Mouse (Mus musculus) ES-CJ7 (cell line): ENCODE data around the gene Golm1.
A peak's percentile ranks its signal among the peaks of the same experiment; 100 is the strongest.

Experiments
- DNase-seq: peaks from one replicate; pipeline ENCODE4 v3.0.0; 2011; ENCODE audit warnings: low read depth, low spot score

The Golm1 gene

GRCm38 (mm10) chr13:59647484-59647883, 28.1 kb downstream of the Golm1 start:
- no peak for DNase-seq

- peak; percentile 78 for DNase-seq
Measured at GRCm38 (mm10) chr13:59646674-59647244, 28.9 kb downstream of the Golm1 start.

DNA sequence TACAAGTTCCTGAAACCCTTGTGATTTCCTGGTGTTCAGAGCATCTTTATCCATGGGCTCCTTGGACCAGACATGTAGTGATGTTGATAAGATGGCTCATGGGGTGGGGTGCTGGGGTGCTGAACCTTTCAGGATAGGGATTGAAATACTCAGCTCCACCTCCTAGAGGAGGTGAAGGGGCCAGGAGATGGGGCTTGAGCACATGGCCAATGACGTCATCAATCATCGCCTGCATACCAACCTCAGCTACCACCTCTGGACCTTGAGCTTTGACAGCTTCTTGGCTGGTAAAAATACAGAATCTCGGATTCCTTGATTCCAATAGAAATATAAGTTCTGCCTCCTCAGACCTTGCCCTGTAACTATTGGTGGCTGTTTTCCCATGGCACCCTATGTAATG, 30.1 kb downstream of the Golm1 start:
- peak; percentile 48 for DNase-seq

DNA sequence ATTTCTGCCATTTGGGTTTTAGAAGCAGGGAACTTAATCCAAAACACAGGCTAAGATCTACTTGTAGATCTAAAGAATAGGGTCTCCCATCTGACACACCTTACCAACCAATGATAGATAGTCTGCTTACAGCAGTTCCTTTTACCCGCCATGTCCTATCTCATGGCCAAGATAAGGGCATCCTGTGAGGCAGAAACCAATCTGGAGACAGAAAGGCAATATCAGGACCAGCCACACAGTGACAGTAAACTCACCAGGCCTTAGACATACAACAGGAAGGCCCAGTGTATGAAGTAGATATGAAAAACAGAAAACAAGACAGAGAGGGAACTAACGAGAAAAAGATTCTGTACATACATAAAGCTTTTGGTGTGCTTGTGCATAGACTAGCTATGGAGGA, 32.8 kb downstream of the Golm1 start:
- DNase-seq = no peak

- no peak for DNase-seq
Measured at GRCm38 (mm10) chr13:59640178-59640440, 35.5 kb downstream of the Golm1 start.

- DNase-seq = no peak
Measured at GRCm38 (mm10) chr13:59639368-59640177, 36.0 kb downstream of the Golm1 start.

DNA sequence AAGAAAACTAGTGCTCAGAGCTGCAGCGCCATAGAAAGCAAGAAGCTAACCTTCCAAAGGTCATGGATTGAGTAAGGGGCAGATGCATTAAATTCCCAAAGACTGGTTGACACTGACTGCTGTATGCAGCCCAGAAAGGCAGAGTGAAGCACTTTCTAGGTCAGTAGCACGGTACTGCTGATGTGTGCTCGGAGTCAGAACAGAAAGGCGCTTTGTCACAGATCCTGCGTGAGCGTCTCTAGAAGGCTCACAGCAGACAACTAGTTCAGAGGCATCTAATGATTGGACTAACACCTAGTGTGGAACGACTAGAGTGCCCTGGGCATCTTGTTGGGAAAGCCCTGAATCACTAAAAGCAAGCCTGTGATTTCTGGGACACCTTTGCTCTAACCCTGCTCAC, 37.8 kb downstream of the Golm1 start:
- DNase-seq = no peak

DNA sequence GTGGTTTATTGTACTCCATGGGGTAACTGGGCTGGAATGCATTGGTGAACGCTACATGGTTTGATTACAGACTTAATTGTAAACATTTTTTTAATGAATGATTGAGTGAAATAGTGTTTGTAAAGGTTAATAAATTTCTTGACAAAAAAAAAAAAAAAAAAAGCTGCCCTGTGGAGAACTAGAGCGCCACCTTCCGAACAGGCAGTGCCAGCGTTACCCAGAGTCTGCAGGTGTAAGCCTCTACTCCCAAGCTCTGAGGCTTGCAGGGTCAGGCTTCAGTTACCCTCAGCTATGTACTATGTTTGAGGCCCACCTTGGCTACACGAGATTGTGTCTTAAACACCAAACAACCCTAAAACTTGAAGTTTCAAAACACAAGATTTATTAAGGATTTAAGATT, 41.0 kb downstream of the Golm1 start:
- DNase-seq = no peak

- no peak for DNase-seq
Measured at GRCm38 (mm10) chr13:59626739-59627138, 48.9 kb downstream of the Golm1 start.

DNA sequence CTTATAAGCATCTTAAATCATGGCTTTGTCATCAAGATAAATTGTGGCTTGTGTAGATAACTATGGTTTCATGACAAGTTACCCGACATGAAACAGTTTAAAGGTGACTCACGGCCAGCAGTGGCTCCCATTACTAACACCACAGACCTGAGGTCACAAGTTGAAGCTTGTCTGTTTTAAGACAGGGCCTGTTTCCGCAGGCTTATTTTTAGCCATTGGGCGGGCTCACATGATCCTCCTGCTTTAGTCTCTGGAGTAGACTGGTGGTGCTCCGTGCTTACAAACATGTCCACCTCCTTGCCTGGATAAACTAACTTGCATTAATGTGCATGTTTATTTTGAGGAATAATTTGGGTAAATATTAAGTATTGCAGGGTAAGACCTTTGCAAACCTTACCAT, 50.7 kb downstream of the Golm1 start:
- no peak for DNase-seq

DNA sequence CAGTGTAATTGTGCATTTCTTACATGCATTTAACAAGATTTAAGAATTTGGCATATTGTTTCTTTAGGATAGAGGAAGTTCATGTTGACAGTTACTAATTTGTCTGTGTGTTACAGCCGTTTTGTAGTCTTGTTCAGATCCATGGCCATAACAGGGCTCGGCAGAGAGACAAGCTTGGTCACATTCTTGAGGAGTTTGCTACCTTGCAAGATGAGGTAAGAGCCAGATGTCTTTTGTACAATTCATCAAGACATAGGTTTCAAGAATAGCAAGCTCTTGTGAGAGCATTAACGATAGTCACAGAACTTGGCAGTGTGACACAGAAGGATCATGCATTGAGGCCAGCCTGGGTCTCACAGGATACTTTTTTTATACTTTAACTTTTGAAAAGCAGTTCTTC, 51.2 kb downstream of the Golm1 start:
- no peak for DNase-seq

DNA sequence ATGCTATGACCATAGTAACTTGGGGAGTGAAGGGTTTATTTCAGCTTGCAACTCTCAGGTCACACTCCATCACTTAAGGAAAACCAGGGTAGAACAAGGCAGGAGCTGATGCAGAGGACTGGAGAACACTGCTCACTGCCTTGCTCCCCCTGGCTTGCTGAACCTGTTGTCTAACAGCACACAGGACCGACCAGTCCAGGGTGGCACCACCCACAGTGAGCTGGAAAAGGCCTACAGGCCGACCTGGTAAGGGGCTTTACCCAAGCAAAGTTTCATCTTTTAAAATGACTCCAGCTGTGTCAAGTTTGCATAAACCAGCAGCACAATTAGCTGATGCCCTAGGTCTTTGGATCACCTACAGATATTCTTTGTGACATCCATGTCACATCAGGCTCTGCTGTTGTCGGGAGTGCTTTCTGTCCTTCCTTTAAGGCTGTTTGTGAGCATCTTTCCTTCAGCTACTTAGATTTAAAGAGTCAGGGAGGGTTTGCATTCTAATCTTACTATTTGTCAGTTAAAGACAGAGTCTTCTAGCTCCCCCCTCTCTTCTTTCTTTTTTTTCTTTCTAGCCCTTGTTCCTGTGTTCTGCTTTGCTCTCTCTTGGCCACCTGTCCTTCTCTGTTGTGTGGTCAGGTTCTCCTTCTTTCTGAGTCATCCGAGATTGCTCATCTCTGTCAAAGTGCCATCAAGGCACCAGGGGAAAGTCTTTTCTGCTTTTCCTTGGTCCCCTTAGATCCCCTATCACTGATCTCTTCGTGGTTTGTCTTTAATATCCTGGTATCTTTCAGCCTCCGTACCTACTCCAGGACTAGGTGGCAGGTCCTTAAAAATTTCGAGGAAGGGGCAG, 53.7 kb downstream of the Golm1 start:
- DNase-seq = no peak

- DNase-seq = no peak
Measured at GRCm38 (mm10) chr13:59618463-59618862, 57.1 kb downstream of the Golm1 start.

DNA sequence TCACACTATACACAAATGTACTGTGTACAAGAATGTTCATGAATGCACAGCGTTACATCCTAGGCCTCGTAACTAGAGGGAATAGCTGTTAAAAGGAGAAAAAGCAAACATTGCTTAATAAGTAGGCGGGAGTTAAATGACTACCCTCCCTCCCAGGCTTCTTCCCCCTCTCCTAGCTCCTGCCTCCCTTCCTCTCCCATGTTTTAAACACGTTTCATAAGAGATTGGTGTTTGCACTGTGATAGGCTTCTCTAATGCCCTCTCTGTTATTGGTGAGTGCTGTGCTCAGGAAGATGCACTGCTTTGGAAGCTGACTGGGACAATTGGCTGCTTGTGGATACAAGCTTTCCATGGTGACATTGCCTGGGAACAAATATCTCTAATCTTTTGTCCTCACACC, 60.1 kb downstream of the Golm1 start:
- no peak for DNase-seq

- DNase-seq = no peak
Measured at GRCm38 (mm10) chr13:59615152-59615551, 60.5 kb downstream of the Golm1 start.

DNA sequence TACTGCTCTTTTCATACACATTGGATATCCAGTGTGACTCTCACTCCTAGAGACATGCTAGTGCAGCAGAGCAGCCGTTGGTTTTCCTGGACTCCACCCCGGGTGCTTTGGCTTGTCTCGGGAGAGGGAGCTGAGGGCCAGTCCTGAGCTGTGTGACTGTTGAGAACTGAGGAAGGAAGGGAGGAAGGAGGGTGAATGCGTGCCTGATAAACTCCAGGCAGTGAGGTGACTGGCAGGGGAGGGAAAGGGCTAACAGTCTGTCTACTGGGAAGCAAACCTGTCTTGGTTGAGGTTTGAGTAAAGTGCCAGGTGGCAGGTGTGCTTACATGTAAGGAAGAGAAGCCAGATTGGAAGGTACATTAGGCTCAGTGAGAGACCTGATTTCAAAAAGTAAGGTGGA, 61.7 kb downstream of the Golm1 start:
- no peak for DNase-seq

GRCm38 (mm10) chr13:59610437-59610836, 65.2 kb downstream of the Golm1 start:
- DNase-seq = no peak

GRCm38 (mm10) chr13:59609885-59610284, 65.7 kb downstream of the Golm1 start:
- DNase-seq = no peak

DNA sequence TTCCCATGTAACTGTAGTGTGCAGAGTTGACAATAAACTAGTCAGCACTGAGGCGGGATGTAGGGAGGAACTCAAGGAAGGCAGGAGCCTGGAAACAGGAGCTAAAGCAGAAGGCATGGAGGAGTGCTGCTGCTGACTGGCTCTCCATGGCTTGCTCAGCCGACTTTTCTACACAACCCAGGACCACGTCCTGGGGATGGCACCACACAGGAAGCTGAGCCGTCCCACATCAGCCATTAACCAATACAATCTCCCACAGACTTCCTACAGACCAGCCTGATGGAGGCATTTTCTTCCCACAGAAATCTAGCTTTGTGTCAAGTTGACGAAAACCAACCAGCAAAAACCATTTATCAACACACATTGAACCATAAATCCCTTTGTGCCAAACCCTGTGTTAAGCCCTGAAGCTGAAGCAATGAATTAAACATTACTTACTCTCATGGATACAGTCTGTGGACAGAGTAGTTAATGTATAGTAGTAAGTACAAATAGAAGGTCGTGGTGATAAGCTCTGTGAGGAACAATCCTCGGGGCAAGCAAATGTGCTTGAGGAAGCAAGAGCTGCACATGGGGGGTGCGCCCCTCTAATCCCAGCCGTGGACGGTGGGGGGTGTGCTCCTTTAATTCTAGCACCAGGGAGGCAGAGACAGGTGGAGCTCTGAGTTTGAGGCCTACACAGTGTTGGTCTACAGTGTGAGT, 70.2 kb downstream of the Golm1 start:
- no peak for DNase-seq

- no peak for DNase-seq
Measured at GRCm38 (mm10) chr13:59604511-59604910, 71.1 kb downstream of the Golm1 start.

- no peak for DNase-seq
Measured at GRCm38 (mm10) chr13:59603096-59603495, 72.5 kb downstream of the Golm1 start.

DNA sequence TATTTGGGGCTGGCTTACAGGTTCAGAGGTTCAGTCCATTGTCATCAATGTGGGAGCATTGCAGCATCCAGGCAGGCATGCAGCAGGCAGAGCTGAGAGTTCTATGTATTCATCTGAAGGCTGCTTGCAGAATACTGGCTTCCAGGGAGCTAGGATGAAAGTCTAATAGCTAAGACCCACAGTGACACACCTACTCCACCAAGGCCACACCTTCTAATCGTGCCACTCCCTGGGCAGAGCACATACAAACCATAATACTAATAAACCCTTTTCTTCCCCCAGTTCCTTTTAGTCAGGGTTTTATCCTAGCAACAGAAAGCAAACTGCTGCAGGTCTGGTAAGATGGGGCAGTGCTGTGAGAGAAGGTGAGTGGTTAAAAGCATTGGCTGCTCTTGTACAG, 83.0 kb downstream of the Golm1 start:
- DNase-seq = no peak
